Mouse (Mus musculus) gastrocnemius, adult 8-10 months (tissue): Measurements from ENCODE around the gene Tox2. TPM values are rescaled to one million over a fixed set of nuclear protein-coding genes. Genes with fewer than 3 reads are reported as not detected.

Experiments
- DNase-seq, 2 experiments: peaks; one replicate each; pipeline ENCODE4 v3.0.0; 2022; ENCODE audit warnings: low spot score in 2 of 2
- total RNA-seq, 4 experiments: library from RNA; stranded (reverse); gene quantifications; 2 replicates each; pipeline ENCODE4 v1.2.4; 2022

Tox2 gene
- total RNA-seq, result under 1 TPM in 3 of 4 experiments, not detected in 1; 0.31 to 0.68 (median 0.62) TPM

- no peak for DNase-seq
These were observed at the start of gene Tox2 for GRCm38 (mm10) chr2:163202884-163203634. Tox2 (plus strand) TSS chr2:163203125.

- no peak for DNase-seq
These were observed 48.3 kb upstream of the Tox2 start for GRCm38 (mm10) chr2:163154673-163155072.

GRCm38 (mm10) chr2:163158979-163159378 is 43.9 kb upstream of the Tox2 start:
- DNase-seq, result no peak

GRCm38 (mm10) chr2:163164461-163164990 is 38.4 kb upstream of the Tox2 start:
- DNase-seq, result no peak

- DNase-seq, result no peak
These were observed 36.7 kb upstream of the Tox2 start for GRCm38 (mm10) chr2:163166067-163166805.

- no peak for DNase-seq
These were observed 31.0 kb upstream of the Tox2 start for GRCm38 (mm10) chr2:163171891-163172290.

- no peak for DNase-seq
These were observed 28.9 kb upstream of the Tox2 start for GRCm38 (mm10) chr2:163174066-163174465.

- DNase-seq, result no peak
These were observed 27.1 kb upstream of the Tox2 start for GRCm38 (mm10) chr2:163175831-163176230.

- DNase-seq, result no peak
These were observed 26.4 kb upstream of the Tox2 start for GRCm38 (mm10) chr2:163176502-163176901.

- no peak for DNase-seq
These were observed 15.4 kb upstream of the Tox2 start for GRCm38 (mm10) chr2:163187552-163187951.

GRCm38 (mm10) chr2:163189596-163189995 is 13.3 kb upstream of the Tox2 start:
- DNase-seq, result no peak

GRCm38 (mm10) chr2:163190004-163190441 is 12.9 kb upstream of the Tox2 start:
- DNase-seq, result no peak

- no peak for DNase-seq
These were observed 10.4 kb upstream of the Tox2 start for GRCm38 (mm10) chr2:163192485-163192884.

GRCm38 (mm10) chr2:163194015-163194414 is 8.9 kb upstream of the Tox2 start:
- DNase-seq, result no peak

- no peak for DNase-seq
These were observed 8.4 kb upstream of the Tox2 start for GRCm38 (mm10) chr2:163194543-163194942.

- no peak for DNase-seq
These were observed 7.7 kb upstream of the Tox2 start for GRCm38 (mm10) chr2:163195106-163195833.

GRCm38 (mm10) chr2:163195834-163196145 is 7.1 kb upstream of the Tox2 start:
- DNase-seq, result no peak

- DNase-seq, result no peak
These were observed 1.0 kb upstream of the Tox2 start for GRCm38 (mm10) chr2:163201897-163202296.

GRCm38 (mm10) chr2:163202553-163202883 is 407 bp upstream of the Tox2 start:
- DNase-seq, result no peak

- no peak for DNase-seq
These were observed 966 bp downstream of the Tox2 start for GRCm38 (mm10) chr2:163203635-163204547.
